8 mouse cellular contexts compared by ENCODE assay signal in genomic region chr4:129288067-129288466, GRCm38 (mm10). TPM values are rescaled to one million over a fixed set of nuclear protein-coding genes. Genes with fewer than 3 reads are reported as not detected.
DNase-seq lines count a peak whose midpoint lies in the region; ATAC-seq lines count a peak whose summit lies in the region.

No protein-coding gene starts in this region.

- H3K27ac ChIP-seq in forebrain, embryonic 11.5 days (ENCODE audit: low read depth, low read length): no peak overlapping the region
- H3K27ac ChIP-seq in midbrain, embryonic 10.5 days (replicated peaks): no peak overlapping the region

- peaks cover 10% of the 10 kb centered on the region; the same call in 1 of the 2 replicates for H3K4me1 ChIP-seq in forebrain, embryonic 11.5 days (replicated peaks; ENCODE audit: control insufficient read depth, insufficient read depth, low read length)
- peaks cover 36% of the 10 kb centered on the region for H3K4me1 ChIP-seq in midbrain, embryonic 10.5 days

- H3K9me3 ChIP-seq in forebrain, embryonic 11.5 days (ENCODE audit: control insufficient read depth, low read length): no peaks in the 10 kb centered on the region
- H3K9me3 ChIP-seq in midbrain, embryonic 10.5 days (replicated peaks): no peaks in the 10 kb centered on the region

- ATAC-seq in forebrain, embryonic 11.5 days (replicated peaks; ENCODE audit: low FRiP score): no peak
- ATAC-seq in inflammation-experienced regulatory T-cells, adult 6 months: no peak

- WGBS in forebrain, embryonic 11.5 days: 41% methylated on average over 3 of the region's 3 CpGs
- WGBS in midbrain, embryonic 10.5 days: 49% methylated on average over 3 of the region's 3 CpGs

- peak overlapping the region; percentile 96; the same call in 1 of the 2 replicates for H3K4me2 ChIP-seq in forebrain, embryonic 11.5 days (ENCODE audit: low read depth, low read length, severe bottlenecking)

- no peak overlapping the region for H3K9ac ChIP-seq in forebrain, embryonic 11.5 days (ENCODE audit: low read length)

- intact Hi-C loops in left cerebral cortex, postnatal 36 days (cut with DNase I): no loop called here

- peaks cover 9% of the 10 kb centered on the region; the same call in 1 of the 2 replicates for H3K27me3 ChIP-seq in forebrain, embryonic 11.5 days (ENCODE audit: control insufficient read depth, insufficient read depth, low read length)
- H3K27me3 ChIP-seq in midbrain, embryonic 10.5 days (ENCODE audit: low read depth, poor library complexity, severe bottlenecking): peaks cover 59% of the 10 kb centered on the region

- H3K4me3 ChIP-seq in forebrain, embryonic 11.5 days (ENCODE audit: low read depth, low read length): no peak overlapping the region
- H3K4me3 ChIP-seq in midbrain, embryonic 10.5 days: peak overlapping the region; percentile 64

- DNase-seq in cerebellum, postnatal 14 days: peak; percentile 51 to 60
- DNase-seq in cerebellum, postnatal 36 days: no peak
- no peak for DNase-seq in forebrain, embryonic 11.5 days (ENCODE audit: low spot score)
- peak; percentile 56 for DNase-seq in heart, postnatal 4 days
- no peak for DNase-seq in midbrain, embryonic 10.5 days (ENCODE audit: low spot score)
- no peak for DNase-seq in B cell, adult 2 months
- DNase-seq in left cerebral cortex, postnatal 36 days (ENCODE audit: low spot score in 2 of 2): no peak

- H3K36me3 ChIP-seq in forebrain, embryonic 11.5 days (ENCODE audit: control insufficient read depth, insufficient read depth, low read length): no peaks in the 10 kb centered on the region
- no peaks in the 10 kb centered on the region for H3K36me3 ChIP-seq in midbrain, embryonic 10.5 days

RNA-seq across cellular contexts. Expression of gene Sync, which starts 0.7 kb away (rescaled TPM):
- 0.37 and 0.57 TPM in 2 replicates for polyA plus RNA-seq in forebrain, embryonic 11.5 days (2014; fragmentation: Nextera tagmentation; extraction: Ambion mirVana)
- total RNA-seq in heart, postnatal 4 days (2021): 1 to 10 TPM; 8.7 to 9.5 TPM
- polyA plus RNA-seq in midbrain, embryonic 10.5 days (2016; fragmentation: Nextera tagmentation; extraction: Ambion mirVana): 0.30 and 0.47 TPM in 2 replicates
- 1 to 10 TPM; 1.3 to 2.1 TPM for total RNA-seq in left cerebral cortex, postnatal 36 days (2021)
- polyA plus RNA-seq in inflammation-experienced regulatory T-cells, adult 6 months (2017; shearing (Covaris generic)): under 1 TPM; 0.45 to 0.49 (median 0.47) TPM

RNA-seq across cellular contexts. Expression of gene C77080, which starts 26.9 kb away (rescaled TPM):
- 4.7 and 4.8 TPM in 2 replicates for polyA plus RNA-seq in forebrain, embryonic 11.5 days (2014; fragmentation: Nextera tagmentation; extraction: Ambion mirVana)
- 1 to 10 TPM; 6.5 to 8.6 TPM for total RNA-seq in heart, postnatal 4 days (2021)
- polyA plus RNA-seq in midbrain, embryonic 10.5 days (2016; fragmentation: Nextera tagmentation; extraction: Ambion mirVana): 2.7 and 3.7 TPM in 2 replicates
- total RNA-seq in left cerebral cortex, postnatal 36 days (2021): 10 to 100 TPM; 19.7 to 27.1 TPM
- polyA plus RNA-seq in inflammation-experienced regulatory T-cells, adult 6 months (2017; shearing (Covaris generic)): under 1 TPM; 0.21 to 0.25 (median 0.24) TPM

RNA-seq across cellular contexts. Expression of gene Rbbp4, which starts 47.1 kb away (rescaled TPM):
- polyA plus RNA-seq in forebrain, embryonic 11.5 days (2014; fragmentation: Nextera tagmentation; extraction: Ambion mirVana): 508 and 555 TPM in 2 replicates
- total RNA-seq in heart, postnatal 4 days (2021): 100 to 1,000 TPM; 195 to 199 TPM
- 522 and 529 TPM in 2 replicates for polyA plus RNA-seq in midbrain, embryonic 10.5 days (2016; fragmentation: Nextera tagmentation; extraction: Ambion mirVana)
- 100 to 1,000 TPM; 115 to 123 TPM for total RNA-seq in left cerebral cortex, postnatal 36 days (2021)
- polyA plus RNA-seq in inflammation-experienced regulatory T-cells, adult 6 months (2017; shearing (Covaris generic)): 100 to 1,000 TPM; 289 to 492 (median 352) TPM

RNA-seq across cellular contexts. Expression of gene Zbtb8os, which starts 47.4 kb away (rescaled TPM):
- 44.9 and 46.2 TPM in 2 replicates for polyA plus RNA-seq in forebrain, embryonic 11.5 days (2014; fragmentation: Nextera tagmentation; extraction: Ambion mirVana)
- total RNA-seq in heart, postnatal 4 days (2021): 10 to 100 TPM; 20.6 to 22.2 TPM
- 48.3 and 49.6 TPM in 2 replicates for polyA plus RNA-seq in midbrain, embryonic 10.5 days (2016; fragmentation: Nextera tagmentation; extraction: Ambion mirVana)
- 10 to 100 TPM; 24.6 to 28.4 TPM for total RNA-seq in left cerebral cortex, postnatal 36 days (2021)
- polyA plus RNA-seq in inflammation-experienced regulatory T-cells, adult 6 months (2017; shearing (Covaris generic)): 100 to 1,000 TPM; 103 to 158 (median 113) TPM

Comparison
In these comparisons a context has a peak if more than half of its experiments do, and no peak if none do; other contexts are left out.
1. DNase-seq: peak in cerebellum, postnatal 14 days (2 of 2) and heart, postnatal 4 days (single experiment); none in cerebellum, postnatal 36 days (0 of 2), forebrain, embryonic 11.5 days (single experiment), midbrain, embryonic 10.5 days (single experiment), B cell, adult 2 months (0 of 2) and left cerebral cortex, postnatal 36 days (0 of 2).